Mouse (Mus musculus): ENCODE data around the gene Klc4. TPM values are rescaled to one million over a fixed set of nuclear protein-coding genes. Genes with fewer than 3 reads are reported as not detected.
A peak's percentile ranks its signal among the peaks of the same experiment; 100 is the strongest.

Gene Klc4
- 10 to 100 TPM in 1 of 2 experiments, 1 to 10 TPM in 1; 5.6 to 11.2 TPM for polyA plus RNA-seq (2017; shearing (Covaris generic))

GRCm38 (mm10) chr17:46645561-46646321, at the start of gene Klc4, which contains the start of gene Mrpl2:
Gene Klc4, minus strand, starts transcription at chr17:46646022.
Gene Mrpl2, plus strand, starts transcription at chr17:46646229.
- ATAC-seq, result peak; percentile 77

GRCm38 (mm10) chr17:46694517-46695063, 48.8 kb upstream of the Klc4 start:
- no peak for ATAC-seq

- no peak for ATAC-seq
These were observed 45.6 kb upstream of the Klc4 start for GRCm38 (mm10) chr17:46691390-46691789.

- ATAC-seq, result no peak
These were observed 44.8 kb upstream of the Klc4 start for GRCm38 (mm10) chr17:46690665-46691064.

GRCm38 (mm10) chr17:46685913-46686312, 40.1 kb upstream of the Klc4 start:
- peak; percentile 77 for ATAC-seq

- no peak for ATAC-seq
These were observed 37.0 kb upstream of the Klc4 start for GRCm38 (mm10) chr17:46682654-46683389.

GRCm38 (mm10) chr17:46681466-46682118, 35.8 kb upstream of the Klc4 start:
- ATAC-seq, result no peak

GRCm38 (mm10) chr17:46680760-46681373, 35.0 kb upstream of the Klc4 start, which contains the start of gene Klhdc3:
Gene Klhdc3, minus strand, starts transcription at chr17:46680914.
- ATAC-seq, result peak; percentile 98

- no peak for ATAC-seq
These were observed 34.3 kb upstream of the Klc4 start for GRCm38 (mm10) chr17:46679843-46680759.

GRCm38 (mm10) chr17:46678911-46679310, 33.1 kb upstream of the Klc4 start:
- ATAC-seq, result no peak

GRCm38 (mm10) chr17:46678416-46678815, 32.6 kb upstream of the Klc4 start, which contains the start of gene Mea1:
Gene Mea1, plus strand, starts transcription at chr17:46678793.
- ATAC-seq, result no peak

- ATAC-seq, result no peak
These were observed 28.9 kb upstream of the Klc4 start for GRCm38 (mm10) chr17:46674530-46675283.

GRCm38 (mm10) chr17:46673850-46674529, 28.2 kb upstream of the Klc4 start, which contains the start of gene Rrp36:
Gene Rrp36, minus strand, starts transcription at chr17:46674352.
- peak; percentile 100 for ATAC-seq

- ATAC-seq, result no peak
These were observed 24.1 kb upstream of the Klc4 start for GRCm38 (mm10) chr17:46669911-46670310.

GRCm38 (mm10) chr17:46667712-46668111, 21.9 kb upstream of the Klc4 start:
- ATAC-seq, result no peak

GRCm38 (mm10) chr17:46662730-46663129, 16.9 kb upstream of the Klc4 start:
- no peak for ATAC-seq

- no peak for ATAC-seq
These were observed 16.2 kb upstream of the Klc4 start for GRCm38 (mm10) chr17:46661981-46662380.

GRCm38 (mm10) chr17:46661351-46661750, 15.5 kb upstream of the Klc4 start:
- ATAC-seq, result no peak

GRCm38 (mm10) chr17:46656054-46656453, 10.2 kb upstream of the Klc4 start:
- no peak for ATAC-seq

Data from activated CD4-positive, CD25-positive, alpha-beta regulatory T cell, adult 4 months (primary cell).